Mouse (Mus musculus) A20 (cell line): ENCODE results near the gene Zar1.
A peak's percentile ranks its signal among the peaks of the same experiment; 100 is the strongest.
"Not testable (repeated sequence)": the region's sequence is repeated elsewhere in the genome, so short reads cannot be mapped to it uniquely, and the experiment has no call there.

Experiments used
- DNase-seq: peaks from one replicate; pipeline ENCODE4 v3.0.0-alpha.2; 2011; ENCODE audit warnings: low read depth, low spot score

Gene Zar1

GRCm38 (mm10) chr5:72580970-72581332 is at the start of gene Zar1:
Zar1 (minus strand) TSS chr5:72581254.
- DNase-seq = not testable (repeated sequence)

DNA sequence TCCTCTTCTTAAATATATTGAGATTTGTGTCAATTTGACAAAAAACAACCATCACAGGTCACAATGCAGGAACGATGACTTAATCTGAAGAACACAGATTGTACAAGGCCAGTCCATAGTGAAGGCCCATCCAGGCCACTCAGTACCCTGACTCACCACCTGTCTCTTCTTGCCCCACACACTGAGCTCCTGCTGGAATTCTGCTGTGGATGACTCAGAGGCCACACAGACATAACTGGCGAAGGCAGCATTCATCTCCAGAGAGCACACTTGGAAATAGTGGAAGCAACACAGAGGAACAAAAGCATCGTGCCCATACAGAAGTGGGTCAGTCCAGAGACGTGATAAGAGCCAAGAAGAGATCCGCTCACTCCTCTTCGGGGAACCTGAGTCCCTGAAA is 49.0 kb upstream of the Zar1 start:
- no peak for DNase-seq

DNA sequence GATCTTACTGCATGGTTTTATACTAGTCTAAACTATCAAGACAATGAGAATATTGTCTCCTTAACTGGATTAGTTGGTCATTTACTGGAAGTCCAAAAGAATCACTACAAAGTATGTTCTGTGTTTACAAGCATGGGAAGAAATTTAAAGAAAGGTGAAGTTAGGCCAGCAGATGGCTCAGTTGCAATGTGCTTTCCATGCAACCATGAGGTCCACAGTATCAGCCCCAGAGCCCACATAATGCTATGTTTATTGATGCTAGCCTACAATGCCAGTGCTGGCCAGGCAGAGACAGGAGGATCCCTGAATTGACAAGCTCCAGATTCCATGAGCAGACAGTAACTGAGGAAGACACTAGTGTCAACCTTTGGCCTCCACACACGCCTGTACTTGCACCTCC is 40.0 kb upstream of the Zar1 start:
- peak; percentile 7 for DNase-seq

DNA sequence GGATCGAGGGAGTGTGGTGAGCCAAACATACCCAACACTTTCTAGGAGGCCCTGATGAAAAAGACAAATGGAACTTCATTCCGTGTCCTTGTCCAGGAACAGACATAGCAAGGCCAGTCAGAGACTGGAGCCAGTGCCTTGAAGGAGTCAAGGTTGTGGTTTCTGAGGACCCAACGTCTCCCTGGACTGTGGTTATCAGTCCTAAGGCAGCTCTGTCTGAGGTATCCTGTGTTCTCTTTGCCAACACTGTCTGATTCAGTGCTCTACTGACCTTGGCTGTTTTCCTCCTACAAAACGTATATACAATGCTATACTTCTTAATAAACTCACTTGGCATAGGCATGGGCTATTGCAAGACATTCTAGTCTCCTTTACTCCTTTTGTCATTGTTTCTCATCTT is 36.4 kb upstream of the Zar1 start:
- DNase-seq = no peak

DNA sequence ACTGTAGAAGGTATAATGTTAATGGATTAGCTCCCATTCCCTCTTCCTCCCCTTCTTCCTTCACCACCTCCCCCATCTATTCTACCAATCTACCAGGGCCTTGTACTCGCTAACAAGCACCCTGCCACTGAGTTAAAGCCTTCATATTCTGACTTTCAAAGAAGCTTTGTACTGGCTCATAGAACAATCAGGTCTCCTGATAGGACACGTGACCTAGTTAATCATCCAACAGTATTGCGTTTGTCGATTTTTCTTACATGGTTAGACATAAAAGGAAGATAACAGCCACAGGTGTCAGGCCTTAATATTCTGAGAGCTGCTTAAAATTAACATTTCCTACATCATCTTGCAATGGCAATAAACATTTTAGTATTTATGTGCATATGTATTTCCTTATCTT is 22.1 kb upstream of the Zar1 start:
- no peak for DNase-seq

GRCm38 (mm10) chr5:72601006-72601405 is 20.0 kb upstream of the Zar1 start:
- DNase-seq = peak; percentile 77

- DNase-seq = no peak
These were observed 6.2 kb upstream of the Zar1 start, which contains the start of gene Gm5868 for GRCm38 (mm10) chr5:72587192-72587681. Gm5868 (minus strand) TSS chr5:72587551.

DNA sequence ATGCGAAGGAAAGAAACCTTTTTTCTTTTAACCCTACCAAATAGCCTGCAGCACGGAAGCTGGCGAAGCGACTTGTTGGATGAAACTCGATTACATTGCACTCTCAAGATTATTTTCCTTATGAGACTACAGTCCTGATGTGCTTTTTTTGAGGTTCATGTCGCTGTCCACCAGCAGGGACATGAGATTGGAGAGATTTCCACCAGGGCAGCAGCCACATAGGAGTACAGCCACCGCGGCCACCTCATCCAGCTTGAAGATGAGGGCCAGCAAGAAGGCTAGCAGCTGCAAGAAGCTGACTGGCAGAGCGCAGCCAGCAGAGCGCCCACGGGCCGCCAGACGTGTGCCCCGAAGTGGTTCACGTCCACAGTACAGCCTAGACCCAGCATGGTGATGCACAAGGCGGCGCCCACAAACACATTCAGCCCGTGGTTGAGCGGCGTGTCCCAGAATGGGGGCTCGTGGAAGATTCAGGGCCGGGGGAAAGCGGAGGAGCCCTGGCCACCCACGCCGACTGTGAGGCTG is 5.7 kb upstream of the Zar1 start:
- DNase-seq = not testable (repeated sequence)

DNA sequence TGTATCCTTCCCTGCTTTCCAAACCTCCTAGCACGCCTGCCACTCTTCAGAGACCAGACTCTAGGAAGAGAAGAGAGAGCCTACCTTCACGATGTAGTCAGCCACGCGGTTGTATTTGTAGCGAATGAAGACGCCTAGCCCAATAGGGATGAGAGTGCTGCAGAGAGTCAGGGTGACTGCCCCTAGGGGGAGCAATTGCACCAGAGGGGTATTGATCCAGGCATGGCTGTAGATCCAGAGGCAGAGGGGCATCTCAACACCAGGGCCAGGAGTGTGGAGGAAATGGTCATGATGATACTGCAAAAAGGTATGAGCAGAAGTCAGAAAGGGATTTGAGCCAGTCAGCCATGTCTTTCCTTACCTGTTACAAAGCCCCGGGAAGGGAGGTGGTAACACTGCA is 5.1 kb upstream of the Zar1 start:
- DNase-seq = peak; percentile 24

- DNase-seq = not testable (repeated sequence)
These were observed 725 bp downstream of the Zar1 start for GRCm38 (mm10) chr5:72580088-72580969.

DNA sequence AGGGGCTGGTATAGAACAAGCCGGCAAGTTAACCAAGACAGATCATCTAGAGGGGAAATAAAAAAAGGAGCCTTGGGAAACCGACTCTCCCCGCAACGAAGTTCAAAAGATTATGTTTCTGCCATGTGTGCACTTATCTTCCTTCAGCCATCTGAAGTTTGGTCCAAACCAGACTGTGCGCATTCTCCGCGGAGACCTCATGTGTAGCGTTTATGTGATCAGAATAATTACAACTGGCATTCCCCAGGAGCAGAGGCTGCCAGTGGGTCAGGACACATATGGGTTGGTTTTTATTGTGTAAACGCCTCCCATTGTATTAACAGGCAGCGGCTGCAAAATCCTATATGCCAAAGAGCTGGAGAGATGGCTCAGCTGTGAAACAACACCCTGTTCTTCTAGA is 1.5 kb downstream of the Zar1 start:
- not testable (repeated sequence) for DNase-seq

DNA sequence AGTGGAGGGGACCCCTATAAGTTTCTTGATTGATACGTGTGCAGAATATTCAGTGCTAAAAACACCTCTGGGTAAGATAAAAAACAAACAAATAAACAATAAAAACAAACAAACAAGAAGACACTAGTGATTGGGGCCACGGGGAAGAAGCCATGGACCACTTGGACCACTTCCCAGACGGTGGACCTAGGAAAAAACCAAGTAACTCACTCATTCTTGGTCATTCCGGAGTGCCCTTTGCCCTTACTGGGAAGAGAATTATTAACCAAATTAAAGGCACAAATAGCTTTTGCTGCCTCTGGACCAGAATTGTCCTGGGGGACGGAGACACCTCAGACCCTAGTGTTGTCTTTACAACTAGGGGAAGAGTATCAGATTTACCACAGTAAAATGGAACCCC is 15.4 kb downstream of the Zar1 start:
- DNase-seq = no peak

DNA sequence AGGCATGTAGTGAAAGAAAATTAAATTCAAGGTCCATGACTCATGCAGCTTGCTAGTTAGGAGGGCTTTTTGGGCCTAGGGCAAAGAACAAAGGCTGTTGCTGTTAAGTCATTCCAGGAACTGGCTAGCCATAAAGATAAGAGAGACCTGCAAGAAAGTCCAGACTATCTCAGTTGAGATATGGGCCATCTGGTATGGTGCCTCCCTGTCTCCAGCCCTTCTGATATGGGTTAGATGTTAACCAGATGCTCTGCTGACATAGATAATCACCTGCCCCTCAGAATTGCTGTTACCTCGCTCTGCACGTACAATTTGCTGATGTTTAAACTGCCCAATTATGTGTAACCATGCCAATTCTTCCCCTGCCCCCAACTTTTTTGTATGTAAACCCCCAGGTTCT is 17.9 kb downstream of the Zar1 start:
- DNase-seq = not testable (repeated sequence)

DNA sequence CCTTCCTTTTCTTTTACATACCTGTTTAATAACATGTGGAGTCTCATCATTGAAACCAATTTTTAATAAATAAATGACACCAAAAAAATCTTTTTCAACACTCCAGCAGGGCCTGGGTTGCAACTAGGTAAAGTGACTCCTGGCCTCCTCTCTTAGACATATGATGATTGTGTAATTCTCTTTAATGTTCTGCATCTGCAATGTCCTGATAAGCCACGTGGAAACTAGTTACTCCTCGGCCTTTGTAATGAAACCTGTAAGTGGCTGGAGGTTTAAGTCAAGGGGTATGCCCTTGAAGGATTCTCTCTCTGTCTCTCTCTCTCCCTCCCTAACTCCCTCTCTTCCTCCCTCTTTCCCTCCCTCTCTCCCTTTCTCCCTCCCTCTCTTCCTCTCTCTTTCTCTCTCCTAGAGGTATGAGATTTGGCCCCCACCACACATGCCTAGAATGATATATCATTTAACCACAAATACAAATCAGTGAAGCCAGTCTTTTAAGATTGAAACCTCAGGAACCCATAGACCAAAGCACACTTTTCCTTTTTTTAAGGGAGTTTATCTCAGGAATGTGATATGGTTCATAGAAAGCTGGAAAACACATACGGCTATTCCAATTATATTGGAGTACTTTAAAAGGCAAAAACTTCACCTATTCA is 20.0 kb downstream of the Zar1 start:
- no peak for DNase-seq

DNA sequence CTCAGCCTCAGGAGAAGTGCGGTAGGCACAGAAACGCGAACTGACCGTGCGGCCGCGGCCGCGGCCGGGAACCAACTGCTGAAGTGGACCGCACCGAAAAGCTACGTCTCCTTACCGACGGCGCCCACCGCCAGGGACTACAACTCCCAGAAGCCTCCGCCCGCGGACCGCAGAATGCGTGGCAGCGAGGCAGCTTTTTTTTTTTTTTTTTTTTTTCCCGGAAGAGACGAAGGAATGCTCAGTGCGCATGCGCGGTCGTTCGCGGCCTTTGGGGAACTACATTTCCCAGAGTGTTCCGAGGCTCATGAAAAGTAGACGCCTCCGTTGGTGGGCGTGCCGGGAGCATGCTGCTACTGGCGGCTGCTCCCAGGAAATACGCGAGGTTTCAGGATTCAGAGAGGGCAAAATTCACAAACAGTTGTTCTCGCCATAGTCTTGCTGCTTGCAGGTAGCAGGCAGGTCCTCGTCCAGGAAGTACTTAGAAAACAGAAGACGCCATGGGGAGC is 21.5 kb downstream of the Zar1 start, which contains the start of gene Nfxl1:
Gene Nfxl1 (minus strand): TSS at position 141 of the 506 bp plus-strand sequence.
- DNase-seq = peak; percentile 97

DNA sequence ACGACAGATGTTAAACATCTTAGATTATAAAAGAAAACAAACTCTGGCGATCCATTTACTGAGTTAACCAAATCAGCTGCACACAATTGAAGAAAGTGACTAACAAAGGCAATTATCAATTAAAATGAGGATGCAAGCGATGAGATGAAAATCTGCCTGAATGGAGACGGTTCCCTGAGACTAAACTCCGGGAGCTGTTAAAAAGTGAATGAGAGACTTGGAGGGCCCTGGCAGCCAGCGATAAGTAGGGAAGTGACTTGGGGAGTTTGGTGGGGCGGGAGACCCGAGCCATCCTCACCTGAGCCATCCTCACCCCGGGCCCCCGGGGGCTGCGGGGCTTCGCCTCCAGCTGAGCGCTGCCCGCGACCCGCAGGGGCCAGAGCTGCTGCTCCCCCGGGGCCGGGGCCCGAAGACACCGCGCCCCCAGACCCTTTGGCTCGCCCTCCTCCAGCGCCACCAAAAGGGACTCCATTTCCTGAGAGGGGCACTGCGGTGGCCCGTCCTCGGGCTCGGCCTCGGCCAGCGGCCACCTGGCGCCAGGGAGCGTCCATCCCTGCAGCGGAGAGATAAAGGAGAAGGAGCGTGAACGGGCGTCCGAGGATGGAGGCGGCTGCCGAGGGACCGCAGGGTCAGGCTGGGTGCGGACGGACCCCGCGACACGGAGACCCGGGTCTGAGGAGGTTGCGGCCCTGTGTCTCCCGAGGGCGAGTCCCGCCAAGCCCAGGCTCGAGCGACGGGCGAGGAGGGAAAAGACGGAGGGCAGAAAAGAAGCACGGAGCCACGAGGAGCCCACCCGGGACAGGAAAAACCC is 22.1 kb downstream of the Zar1 start:
- no peak for DNase-seq

GRCm38 (mm10) chr5:72556245-72556644 is 24.8 kb downstream of the Zar1 start:
- DNase-seq = peak; percentile 61

- no peak for DNase-seq
These were observed 29.8 kb downstream of the Zar1 start for GRCm38 (mm10) chr5:72551209-72551608.

GRCm38 (mm10) chr5:72528896-72529295 is 52.2 kb downstream of the Zar1 start:
- DNase-seq = no peak
